Mouse (Mus musculus) testis, postnatal 10 days (tissue): Measurements from ENCODE around the gene Prkce.
"Not testable (repeated sequence)": the region's sequence is repeated elsewhere in the genome, so short reads cannot be mapped to it uniquely, and the experiment has no call there.

Source experiments
- DNase-seq: peaks from one replicate; pipeline ENCODE4 v3.0.0; 2021; ENCODE audit warnings: low spot score

Gene Prkce

GRCm38 (mm10) chr17:86447101-86447598 is 279.6 kb downstream of the Prkce start:
- no peak for DNase-seq

GRCm38 (mm10) chr17:86452934-86453333 is 285.3 kb downstream of the Prkce start:
- no peak for DNase-seq

GRCm38 (mm10) chr17:86453673-86454350 is 286.2 kb downstream of the Prkce start:
- no peak for DNase-seq

- no peak for DNase-seq
Observed at GRCm38 (mm10) chr17:86454351-86454706, 286.7 kb downstream of the Prkce start.

GRCm38 (mm10) chr17:86456512-86456911 is 288.9 kb downstream of the Prkce start:
- no peak for DNase-seq

GRCm38 (mm10) chr17:86458302-86458980 is 290.9 kb downstream of the Prkce start:
- no peak for DNase-seq

- no peak for DNase-seq
Observed at GRCm38 (mm10) chr17:86460645-86461430, 293.3 kb downstream of the Prkce start.

- no peak for DNase-seq
Observed at GRCm38 (mm10) chr17:86463369-86463768, 295.8 kb downstream of the Prkce start.

- no peak for DNase-seq
Observed at GRCm38 (mm10) chr17:86464197-86464596, 296.6 kb downstream of the Prkce start.

- no peak for DNase-seq
Observed at GRCm38 (mm10) chr17:86464689-86465363, 297.2 kb downstream of the Prkce start.

GRCm38 (mm10) chr17:86465865-86466264 is 298.3 kb downstream of the Prkce start:
- no peak for DNase-seq

GRCm38 (mm10) chr17:86466412-86466811 is 298.8 kb downstream of the Prkce start:
- no peak for DNase-seq

GRCm38 (mm10) chr17:86466871-86467270 is 299.3 kb downstream of the Prkce start:
- DNase-seq = no peak

GRCm38 (mm10) chr17:86467291-86467898 is 299.8 kb downstream of the Prkce start:
- no peak for DNase-seq

GRCm38 (mm10) chr17:86467967-86468366 is 300.4 kb downstream of the Prkce start:
- DNase-seq = no peak

- no peak for DNase-seq
Observed at GRCm38 (mm10) chr17:86470160-86470559, 302.6 kb downstream of the Prkce start.

- DNase-seq = no peak
Observed at GRCm38 (mm10) chr17:86471684-86472083, 304.1 kb downstream of the Prkce start.

GRCm38 (mm10) chr17:86476674-86477073 is 309.1 kb downstream of the Prkce start:
- no peak for DNase-seq

GRCm38 (mm10) chr17:86477401-86477800 is 309.8 kb downstream of the Prkce start:
- not testable (repeated sequence) for DNase-seq

- DNase-seq = no peak
Observed at GRCm38 (mm10) chr17:86479406-86479805, 311.8 kb downstream of the Prkce start.

GRCm38 (mm10) chr17:86482675-86483074 is 315.1 kb downstream of the Prkce start:
- DNase-seq = no peak
